Mouse (Mus musculus) olfactory bulb, adult 2 months (tissue): ENCODE data around the gene Psme2.

Experiments
- CTCF ChIP-seq: fragments of 200-500 bp; IDR thresholded peaks from 2 replicates; pipeline ENCODE4 v1.5.1; 2012; ENCODE audit warnings: low read depth, mild to moderate bottlenecking, low read length, moderate library complexity; ENCODE audit not compliant: insufficient read depth
- POLR2A ChIP-seq: fragments of 200-500 bp; IDR thresholded peaks from 2 replicates; pipeline ENCODE4 v1.6.1; 2012; ENCODE audit warnings: mild to moderate bottlenecking, low read depth, low read length, moderate library complexity; ENCODE audit not compliant: insufficient read depth

GRCm38 (mm10) chr14:55557587-55557986, 33.3 kb downstream of the Psme2 start:
- TF ChIP-seq POLR2A: no peak
- no peak for TF ChIP-seq CTCF
